Comparison of ENCODE assay signal across 9 mouse cellular contexts in genomic region chr14:122222934-122223374, GRCm38 (mm10). TPM values are rescaled to one million over a fixed set of nuclear protein-coding genes. Genes with fewer than 3 reads are reported as not detected.
DNase-seq lines count a peak whose midpoint lies in the region; ATAC-seq and TF ChIP-seq lines count a peak whose summit lies in the region.
"Had no signal": no experiment of that assay in that cellular context is flagged by ENCODE, and none has a peak within 500 bp of the region (broad histone marks: within the 10 kb centered on the region; RNA-seq: fewer than 3 reads in every experiment).

No protein-coding gene starts in this region.

- H3K4me2 ChIP-seq in forebrain, embryonic 14.5 days (ENCODE audit: low read length) = no peak overlapping the region
- no peak overlapping the region for H3K4me2 ChIP-seq in forebrain, embryonic 12.5 days
- no peak overlapping the region for H3K4me2 ChIP-seq in midbrain, embryonic 11.5 days
- 0 out of 2 replicates have a peak overlapping the region, but pooled peaks have one; percentile 54 for H3K4me2 ChIP-seq in intestine, postnatal 0 days (replicated peaks; ENCODE audit: low read depth)
- H3K4me2 ChIP-seq in neural tube, embryonic 14.5 days (ENCODE audit: low read depth, low read length) = no peak overlapping the region

- 0 out of 2 replicates have a peak, but pooled peaks have one; percentile 3 for ATAC-seq in forebrain, embryonic 14.5 days
- ATAC-seq in forebrain, embryonic 12.5 days (ENCODE audit: low FRiP score) = no peak
- peak; percentile 18; the same call in 1 of the 2 replicates for ATAC-seq in midbrain, embryonic 11.5 days (ENCODE audit: low FRiP score)
- ATAC-seq in intestine, postnatal 0 days = no peak; the same call in 1 of the 2 replicates
- peak; percentile 6; the same call in 1 of the 2 replicates for ATAC-seq in neural tube, embryonic 14.5 days (ENCODE audit: low read depth)

- 81% methylated on average over 10 of the region's 10 CpGs for WGBS in forebrain, embryonic 14.5 days
- 80% methylated on average over 10 of the region's 10 CpGs for WGBS in forebrain, embryonic 12.5 days
- WGBS in midbrain, embryonic 11.5 days = 75% methylated on average over 10 of the region's 10 CpGs
- 73% methylated on average over 10 of the region's 10 CpGs for WGBS in midbrain, embryonic 10.5 days
- WGBS in intestine, postnatal 0 days = 59% methylated on average over 10 of the region's 10 CpGs
- 43% methylated on average over 10 of the region's 10 CpGs for WGBS in neural tube, embryonic 14.5 days

- DNase-seq in forebrain, embryonic 14.5 days (ENCODE audit: low spot score) = no peak
- no peak for DNase-seq in midbrain, embryonic 11.5 days (ENCODE audit: low spot score, missing footprints)
- DNase-seq in midbrain, embryonic 10.5 days (ENCODE audit: low spot score) = no peak
- DNase-seq in heart, adult 11 months = no peak
- DNase-seq in lung, postnatal 14 days = no peak

- H3K9me3 ChIP-seq in forebrain, embryonic 14.5 days (replicated peaks; ENCODE audit: control insufficient read depth, low read length) = 0 out of 2 replicates have a peak, but pooled peaks cover 3% of the 10 kb centered on the region
- 0 out of 2 replicates have a peak, but pooled peaks cover 4% of the 10 kb centered on the region for H3K9me3 ChIP-seq in forebrain, embryonic 12.5 days
- no peaks in the 10 kb centered on the region for H3K9me3 ChIP-seq in midbrain, embryonic 11.5 days (ENCODE audit: control insufficient read depth, low read length)
- peaks cover 6% of the 10 kb centered on the region; the same call in 1 of the 2 replicates for H3K9me3 ChIP-seq in midbrain, embryonic 10.5 days (replicated peaks)
- 0 out of 2 replicates have a peak, but pooled peaks cover 3% of the 10 kb centered on the region for H3K9me3 ChIP-seq in intestine, postnatal 0 days (ENCODE audit: control insufficient read depth)
- no peaks in the 10 kb centered on the region for H3K9me3 ChIP-seq in neural tube, embryonic 14.5 days (ENCODE audit: control insufficient read depth, low read length)
- H3K9me3 ChIP-seq: embryonic facial prominence, embryonic 13.5 days had no signal

- H3K27me3 ChIP-seq in forebrain, embryonic 14.5 days (replicated peaks; ENCODE audit: control insufficient read depth, insufficient read depth, low read length) = peaks cover 10% of the 10 kb centered on the region; the same call in 1 of the 2 replicates
- H3K27me3 ChIP-seq in forebrain, embryonic 12.5 days = peaks cover 41% of the 10 kb centered on the region
- peaks cover 30% of the 10 kb centered on the region for H3K27me3 ChIP-seq in midbrain, embryonic 11.5 days (ENCODE audit: control insufficient read depth, insufficient read depth, low read length)
- peaks cover 47% of the 10 kb centered on the region for H3K27me3 ChIP-seq in midbrain, embryonic 10.5 days (ENCODE audit: low read depth, poor library complexity, severe bottlenecking)
- peaks cover 3% of the 10 kb centered on the region for H3K27me3 ChIP-seq in intestine, postnatal 0 days (replicated peaks; ENCODE audit: control insufficient read depth, insufficient read depth, low read length)
- peaks cover 21% of the 10 kb centered on the region for H3K27me3 ChIP-seq in neural tube, embryonic 14.5 days (ENCODE audit: control insufficient read depth, insufficient read depth, low read length)

- no peak overlapping the region for H3K9ac ChIP-seq in forebrain, embryonic 14.5 days (ENCODE audit: low read length)
- H3K9ac ChIP-seq in forebrain, embryonic 12.5 days = no peak overlapping the region
- H3K9ac ChIP-seq in midbrain, embryonic 11.5 days (ENCODE audit: low read length) = no peak overlapping the region
- no peak overlapping the region for H3K9ac ChIP-seq in intestine, postnatal 0 days (ENCODE audit: low read depth, low read length)
- H3K9ac ChIP-seq in neural tube, embryonic 14.5 days (replicated peaks; ENCODE audit: low read depth, low read length) = no peak overlapping the region
- H3K9ac ChIP-seq: embryonic facial prominence, embryonic 13.5 days had no signal

- TF ChIP-seq CTCF in intestine, postnatal 0 days (IDR thresholded peaks at IDR 0.05; ENCODE audit: low read depth) = no peak

- no peaks in the 10 kb centered on the region for H3K36me3 ChIP-seq in forebrain, embryonic 14.5 days (ENCODE audit: control insufficient read depth, insufficient read depth, low read length)
- H3K36me3 ChIP-seq in forebrain, embryonic 12.5 days (replicated peaks) = no peaks in the 10 kb centered on the region
- no peaks in the 10 kb centered on the region for H3K36me3 ChIP-seq in midbrain, embryonic 11.5 days (ENCODE audit: control insufficient read depth, insufficient read depth, low read length)
- no peaks in the 10 kb centered on the region for H3K36me3 ChIP-seq in midbrain, embryonic 10.5 days
- no peaks in the 10 kb centered on the region for H3K36me3 ChIP-seq in intestine, postnatal 0 days (ENCODE audit: control insufficient read depth, insufficient read depth)
- H3K36me3 ChIP-seq in neural tube, embryonic 14.5 days (ENCODE audit: control insufficient read depth, insufficient read depth, low read length) = no peaks in the 10 kb centered on the region
- H3K36me3 ChIP-seq: embryonic facial prominence, embryonic 13.5 days had no signal

- H3K27ac ChIP-seq in forebrain, embryonic 14.5 days (ENCODE audit: low read depth, low read length) = no peak overlapping the region
- no peak overlapping the region for H3K27ac ChIP-seq in forebrain, embryonic 12.5 days
- H3K27ac ChIP-seq in midbrain, embryonic 11.5 days (ENCODE audit: low read depth, low read length) = no peak overlapping the region
- no peak overlapping the region for H3K27ac ChIP-seq in midbrain, embryonic 10.5 days (replicated peaks)
- no peak overlapping the region for H3K27ac ChIP-seq in intestine, postnatal 0 days (ENCODE audit: low read depth, low read length)
- H3K27ac ChIP-seq in neural tube, embryonic 14.5 days (ENCODE audit: low read depth, low read length) = no peak overlapping the region
- H3K27ac ChIP-seq: embryonic facial prominence, embryonic 13.5 days had no signal

- no peak overlapping the region for H3K4me3 ChIP-seq in forebrain, embryonic 14.5 days (ENCODE audit: low read depth, low read length)
- H3K4me3 ChIP-seq in forebrain, embryonic 12.5 days (replicated peaks) = no peak overlapping the region
- no peak overlapping the region for H3K4me3 ChIP-seq in midbrain, embryonic 11.5 days (ENCODE audit: low read depth, low read length)
- H3K4me3 ChIP-seq in midbrain, embryonic 10.5 days = no peak overlapping the region
- H3K4me3 ChIP-seq in intestine, postnatal 0 days (ENCODE audit: low read depth, low read length) = no peak overlapping the region
- no peak overlapping the region for H3K4me3 ChIP-seq in neural tube, embryonic 14.5 days (ENCODE audit: low read depth, low read length)

- peaks cover 7% of the 10 kb centered on the region; the same call in 1 of the 2 replicates for H3K4me1 ChIP-seq in forebrain, embryonic 14.5 days (ENCODE audit: control insufficient read depth, insufficient read depth, low read length)
- peaks cover 35% of the 10 kb centered on the region for H3K4me1 ChIP-seq in forebrain, embryonic 12.5 days
- H3K4me1 ChIP-seq in midbrain, embryonic 11.5 days (ENCODE audit: control insufficient read depth, insufficient read depth, low read length) = peaks cover 25% of the 10 kb centered on the region
- H3K4me1 ChIP-seq in midbrain, embryonic 10.5 days = peaks cover 44% of the 10 kb centered on the region
- H3K4me1 ChIP-seq in intestine, postnatal 0 days (replicated peaks; ENCODE audit: control insufficient read depth, insufficient read depth, low read length) = no peaks in the 10 kb centered on the region
- H3K4me1 ChIP-seq in neural tube, embryonic 14.5 days (ENCODE audit: control insufficient read depth, insufficient read depth, low read length) = no peaks in the 10 kb centered on the region

RNA-seq across cellular contexts. Expression of gene Clybl, which starts 41.5 kb away (rescaled TPM):
- 16.0 and 18.9 TPM in 2 replicates for polyA plus RNA-seq in forebrain, embryonic 14.5 days (2014; fragmentation: Nextera tagmentation; extraction: Ambion mirVana)
- 22.8 and 24.7 TPM in 2 replicates for polyA plus RNA-seq in forebrain, embryonic 12.5 days (2016; fragmentation: Nextera tagmentation; extraction: Ambion mirVana)
- polyA plus RNA-seq in midbrain, embryonic 11.5 days (2014; fragmentation: Nextera tagmentation; extraction: Ambion mirVana) = 27.6 and 31.5 TPM in 2 replicates
- 27.5 and 29.1 TPM in 2 replicates for polyA plus RNA-seq in midbrain, embryonic 10.5 days (2016; fragmentation: Nextera tagmentation; extraction: Ambion mirVana)
- polyA plus RNA-seq in intestine, postnatal 0 days (2015; fragmentation: Nextera tagmentation; extraction: Ambion mirVana) = 22.2 and 23.0 TPM in 2 replicates
- polyA plus RNA-seq in neural tube, embryonic 14.5 days (2014; fragmentation: Nextera tagmentation; extraction: Ambion mirVana) = 9.1 and 10.8 TPM in 2 replicates

Comparison
In these comparisons a context has a peak if more than half of its experiments do, and no peak if none do; other contexts are left out.
1. ATAC-seq: peak in forebrain, embryonic 14.5 days (single experiment), midbrain, embryonic 11.5 days (single experiment) and neural tube, embryonic 14.5 days (single experiment); none in forebrain, embryonic 12.5 days (single experiment) and intestine, postnatal 0 days (single experiment).